Mouse (Mus musculus) 3134 (cell line): ENCODE data around the gene Snx19.

Experiments
- DNase-seq: peaks from one replicate; pipeline ENCODE4 v3.0.0-alpha.2; 2011; ENCODE audit warnings: low spot score; ENCODE audit not compliant: insufficient read length; ENCODE audit errors: extremely low read depth

Gene Snx19

DNA sequence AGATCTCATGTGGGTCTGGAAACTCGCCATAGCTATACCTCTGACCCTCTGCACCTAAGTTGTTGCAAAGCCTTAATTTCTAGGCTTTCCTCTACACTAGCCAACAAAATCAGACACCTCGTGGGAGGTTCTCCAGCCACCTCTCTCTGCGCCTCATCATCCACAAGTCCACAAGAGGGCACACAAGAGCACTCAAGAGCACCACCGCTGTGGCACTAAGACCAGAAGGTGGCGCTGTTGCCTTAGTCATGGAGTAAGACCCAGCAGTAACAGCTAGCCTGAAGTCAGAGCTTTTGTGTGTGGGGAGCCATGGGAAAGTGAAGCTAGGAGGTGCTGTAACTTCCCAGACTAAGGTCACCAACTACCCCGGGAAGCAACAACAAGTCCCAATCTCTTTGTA, 53.6 kb downstream of the Snx19 start:
- peak; percentile 45 for DNase-seq

DNA sequence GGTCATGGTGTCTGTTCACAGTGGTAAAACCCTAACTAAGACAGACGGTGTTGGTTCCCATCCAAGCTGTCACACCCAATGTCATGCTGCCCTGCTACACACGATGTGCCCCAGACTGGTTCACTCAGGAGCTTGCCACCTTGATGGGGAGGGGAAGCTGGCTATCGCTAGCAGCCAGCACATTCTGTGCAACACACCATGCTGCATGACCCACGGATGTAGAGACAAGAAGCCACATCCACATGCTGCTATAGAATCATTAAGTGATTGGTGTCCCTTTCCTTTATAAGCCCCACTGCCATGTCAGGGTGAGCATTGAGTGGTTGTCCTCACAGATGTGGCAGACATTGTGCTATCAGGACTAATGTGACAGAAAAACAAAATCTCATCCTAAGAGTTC, 55.2 kb downstream of the Snx19 start:
- no peak for DNase-seq

DNA sequence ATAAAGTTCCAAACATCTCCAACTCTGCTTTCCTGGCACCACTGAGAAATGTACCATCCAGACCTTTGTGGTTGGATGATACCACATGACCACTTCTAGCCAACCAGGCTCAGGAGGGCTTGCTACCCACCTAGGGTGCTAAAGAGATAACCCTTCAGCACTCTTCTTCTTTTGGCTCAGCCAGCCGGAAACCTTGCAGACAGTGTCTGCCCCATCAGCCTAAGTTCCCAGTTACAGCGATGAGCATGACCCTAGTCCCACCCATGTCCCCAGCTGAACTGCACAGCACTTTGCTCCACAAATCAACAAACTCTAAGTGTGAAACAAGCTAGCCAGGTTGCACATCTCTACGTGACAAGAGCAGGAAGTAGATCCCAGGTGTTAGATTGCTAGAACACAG, 57.3 kb downstream of the Snx19 start:
- DNase-seq: no peak

DNA sequence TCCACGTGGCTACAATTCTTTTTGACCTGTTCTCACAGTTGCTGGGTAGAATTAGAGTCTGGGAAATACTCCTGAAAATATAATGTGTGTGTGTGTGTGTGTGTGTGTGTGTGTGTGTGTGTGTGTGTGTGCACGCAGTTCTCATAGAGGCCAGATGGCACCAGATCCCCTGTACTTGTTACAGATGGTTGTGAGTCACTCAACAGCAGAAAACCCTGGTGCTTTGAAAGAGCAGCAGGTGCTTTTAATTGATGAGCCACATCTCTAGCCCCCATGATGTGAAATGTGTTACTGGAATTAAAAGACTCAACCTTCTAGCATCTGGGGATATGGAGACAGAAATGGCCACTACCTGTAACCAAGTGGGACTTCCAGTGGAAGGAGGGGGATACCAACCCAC, 58.3 kb downstream of the Snx19 start:
- DNase-seq: no peak

DNA sequence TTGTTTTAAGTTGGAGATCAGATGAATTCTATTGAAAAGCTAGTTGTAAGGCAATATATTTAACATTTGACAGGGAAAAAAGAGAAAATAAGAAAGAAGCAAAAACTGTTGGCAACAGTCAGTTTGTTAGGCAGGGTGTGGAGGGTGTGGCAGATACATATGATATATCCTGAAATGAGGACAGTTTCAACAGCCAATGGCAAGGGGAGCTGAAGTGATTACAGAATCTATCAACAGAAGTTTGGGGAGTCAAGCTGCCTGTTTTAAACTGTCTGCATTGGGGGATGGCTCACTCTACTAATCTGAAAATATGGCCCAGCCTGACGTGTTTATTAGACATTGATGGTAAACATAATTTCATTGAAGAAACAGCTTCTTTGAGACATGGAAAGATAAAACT, 61.5 kb downstream of the Snx19 start:
- DNase-seq: no peak

DNA sequence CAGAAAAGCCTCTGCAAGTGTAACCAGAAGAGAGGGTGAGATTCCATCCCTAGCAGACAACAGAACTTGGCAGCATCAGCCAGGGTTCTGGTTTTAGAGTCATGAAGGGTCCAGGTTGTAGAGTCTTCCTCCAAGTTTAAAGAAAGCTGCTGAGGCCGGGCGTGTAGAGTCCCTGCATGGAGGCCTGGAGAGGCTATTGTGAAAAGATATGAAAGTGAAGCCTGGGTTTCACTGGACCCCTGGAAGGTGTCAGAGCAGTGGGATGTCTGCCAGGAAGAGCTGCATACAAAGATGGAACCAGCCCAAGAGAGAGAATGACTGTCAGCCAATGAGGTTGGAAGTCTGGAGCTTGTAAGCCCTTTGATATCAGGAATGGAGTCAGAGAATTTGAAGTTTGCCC, 67.5 kb downstream of the Snx19 start:
- DNase-seq: no peak

DNA sequence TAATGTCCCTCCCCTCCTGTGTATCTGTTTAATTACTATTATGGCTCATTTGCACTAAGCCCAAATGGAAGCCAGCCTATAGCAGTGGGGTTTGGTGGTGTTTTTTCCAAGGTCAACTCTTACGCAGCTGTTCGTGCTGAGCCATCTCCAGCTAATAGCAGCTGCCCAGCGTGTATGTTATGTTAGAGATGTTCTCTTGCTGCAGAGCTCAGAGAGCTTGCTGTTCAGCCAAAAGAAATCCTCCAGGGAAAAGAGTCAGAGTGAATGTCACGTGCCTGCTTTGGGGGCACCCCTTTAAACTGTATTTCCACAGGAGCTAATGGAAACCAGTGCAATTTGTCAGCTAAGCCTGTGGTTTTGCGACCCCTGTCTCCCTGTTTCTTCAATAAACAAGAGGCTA, 82.1 kb downstream of the Snx19 start:
- no peak for DNase-seq

DNA sequence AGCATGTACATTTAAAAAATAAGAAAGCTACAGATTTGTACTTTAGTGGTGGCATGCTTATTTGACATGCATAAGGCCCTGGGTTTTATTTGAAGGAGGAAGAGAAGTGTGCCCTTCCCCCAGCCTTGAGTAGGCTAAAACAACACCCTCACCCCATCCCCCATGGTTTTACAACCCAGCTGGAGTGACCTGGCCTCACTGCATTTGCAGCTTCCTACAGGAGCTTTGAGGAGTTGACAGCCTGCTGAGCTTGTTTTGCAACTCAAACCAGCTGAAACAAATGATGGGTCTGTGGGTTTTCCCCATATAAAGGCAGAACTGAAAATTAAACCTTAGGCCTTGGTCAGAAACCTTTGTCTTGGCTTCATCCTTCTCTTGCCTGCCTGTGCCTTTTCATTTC, 89.0 kb downstream of the Snx19 start:
- no peak for DNase-seq
